ENCODE assay signal across 19 mouse cellular contexts in genomic region chr6:142748057-142748708, GRCm38 (mm10). TPM values are rescaled to one million over a fixed set of nuclear protein-coding genes. Genes with fewer than 3 reads are reported as not detected.
DNase-seq lines count a peak whose midpoint lies in the region; ATAC-seq and TF ChIP-seq lines count a peak whose summit lies in the region.
"Had no signal": no experiment of that assay in that cellular context is flagged by ENCODE, and none has a peak within 500 bp of the region (broad histone marks: within the 10 kb centered on the region; RNA-seq: fewer than 3 reads in every experiment).

No protein-coding gene starts in this region.

- DNase-seq in embryonic facial prominence, embryonic 14.5 days (ENCODE audit: low spot score), result peak; percentile 19
- DNase-seq in embryonic facial prominence, embryonic 10.5 days (ENCODE audit: low spot score), result no peak
- DNase-seq in lung, postnatal 10 days, result peak; percentile 63
- no peak for DNase-seq in lung, adult 2 months
- peak; percentile 29 for DNase-seq in testis, postnatal 10 days (ENCODE audit: low spot score)
- DNase-seq in thymus, postnatal 14 days, result no peak
- no peak for DNase-seq in embryo, embryonic 10.5 days (ENCODE audit: low spot score)
- DNase-seq: cerebellum, adult 9-11 months; gastrocnemius, postnatal 25 days; kidney, postnatal 10 days; spleen, adult 18-20 months; thymus, postnatal 25 days had no signal

- no peak for ATAC-seq in embryonic facial prominence, embryonic 14.5 days (ENCODE audit: low read depth)
- ATAC-seq in heart, embryonic 14.5 days (ENCODE audit: insufficient number of reproducible peaks, insufficient read depth, low FRiP score, low read depth), result no peak
- ATAC-seq: forebrain, embryonic 13.5 days had no signal

- H3K9me3 ChIP-seq in embryonic facial prominence, embryonic 14.5 days (ENCODE audit: control insufficient read depth, low read length), result no peaks in the 10 kb centered on the region; the same call in 1 of the 2 replicates
- H3K9me3 ChIP-seq in embryonic facial prominence, embryonic 10.5 days, result peaks cover 7% of the 10 kb centered on the region; the same call in 1 of the 2 replicates
- H3K9me3 ChIP-seq in heart, embryonic 14.5 days (ENCODE audit: control insufficient read depth, low read length), result no peaks in the 10 kb centered on the region
- H3K9me3 ChIP-seq: embryonic facial prominence, embryonic 12.5 days; forebrain, embryonic 13.5 days; hindbrain, embryonic 15.5 days had no signal

- TF ChIP-seq POLR2A in lung, adult 2 months (IDR thresholded peaks at IDR 0.05; ENCODE audit: borderline replicate concordance, extremely low read depth, low read depth, low read length), result no peak

- H3K27ac ChIP-seq in embryonic facial prominence, embryonic 14.5 days (replicated peaks; ENCODE audit: low read depth, low read length), result no peak overlapping the region
- no peak overlapping the region for H3K27ac ChIP-seq in embryonic facial prominence, embryonic 10.5 days (replicated peaks)
- H3K27ac ChIP-seq in heart, embryonic 14.5 days (replicated peaks in 1 of 2; ENCODE audit: control insufficient read depth in 1 of 2, insufficient read depth in 1 of 2, low read depth in 2 of 2, low read length in 2 of 2), result peak overlapping the region; percentile 56 to 74; a peak in 3 of 4 replicates
- H3K27ac ChIP-seq: embryonic facial prominence, embryonic 12.5 days; forebrain, embryonic 13.5 days; hindbrain, embryonic 15.5 days; left cerebral cortex, adult 2 months had no signal

- no peak overlapping the region for H3K4me3 ChIP-seq in embryonic facial prominence, embryonic 14.5 days (ENCODE audit: low read depth, low read length)
- no peak overlapping the region for H3K4me3 ChIP-seq in embryonic facial prominence, embryonic 10.5 days
- H3K4me3 ChIP-seq in lung, adult 2 months (replicated peaks; ENCODE audit: extremely low read depth, low read depth, low read length), result no peak overlapping the region
- H3K4me3 ChIP-seq in heart, embryonic 14.5 days (ENCODE audit: control insufficient read depth in 1 of 2, insufficient read depth in 1 of 2, low read depth in 1 of 2, low read length in 2 of 2), result no peak overlapping the region
- H3K4me3 ChIP-seq: embryonic facial prominence, embryonic 12.5 days; forebrain, embryonic 13.5 days; hindbrain, embryonic 15.5 days; left cerebral cortex, adult 2 months had no signal

- H3K36me3 ChIP-seq in embryonic facial prominence, embryonic 14.5 days (ENCODE audit: control insufficient read depth, insufficient read depth, low read length), result no peaks in the 10 kb centered on the region
- H3K36me3 ChIP-seq in embryonic facial prominence, embryonic 10.5 days (replicated peaks), result no peaks in the 10 kb centered on the region
- no peaks in the 10 kb centered on the region for H3K36me3 ChIP-seq in heart, embryonic 14.5 days (ENCODE audit: control insufficient read depth, insufficient read depth, low read length)
- H3K36me3 ChIP-seq: embryonic facial prominence, embryonic 12.5 days; hindbrain, embryonic 15.5 days had no signal

- no peak overlapping the region for H3K9ac ChIP-seq in embryonic facial prominence, embryonic 14.5 days (ENCODE audit: low read depth, low read length)
- H3K9ac ChIP-seq in heart, embryonic 14.5 days (ENCODE audit: low read length), result no peak overlapping the region
- H3K9ac ChIP-seq: embryonic facial prominence, embryonic 12.5 days; forebrain, embryonic 13.5 days; hindbrain, embryonic 15.5 days had no signal

- WGBS in embryonic facial prominence, embryonic 14.5 days, result 67% methylated on average over 8 of the region's 8 CpGs
- WGBS in embryonic facial prominence, embryonic 10.5 days, result 83% methylated on average over 8 of the region's 8 CpGs
- 35% methylated on average over 8 of the region's 8 CpGs for WGBS in lung, adult 2 months
- WGBS in heart, embryonic 14.5 days, result 28% methylated on average over 8 of the region's 8 CpGs

- H3K4me1 ChIP-seq in embryonic facial prominence, embryonic 14.5 days (ENCODE audit: control insufficient read depth, insufficient read depth, low read length), result 0 out of 2 replicates have a peak, but pooled peaks cover 5% of the 10 kb centered on the region
- H3K4me1 ChIP-seq in embryonic facial prominence, embryonic 10.5 days, result 0 out of 2 replicates have a peak, but pooled peaks cover 4% of the 10 kb centered on the region
- peaks cover 3% of the 10 kb centered on the region; the same call in 1 of the 2 replicates for H3K4me1 ChIP-seq in lung, adult 2 months (ENCODE audit: control insufficient read depth, insufficient read depth, low read length)
- peaks cover 4 to 11% of the 10 kb centered on the region in 2 experiments for H3K4me1 ChIP-seq in heart, embryonic 14.5 days (ENCODE audit: control insufficient read depth in 2 of 2, insufficient read depth in 2 of 2, low read length in 2 of 2)
- H3K4me1 ChIP-seq: embryonic facial prominence, embryonic 12.5 days; forebrain, embryonic 13.5 days; hindbrain, embryonic 15.5 days had no signal

- H3K4me2 ChIP-seq in embryonic facial prominence, embryonic 14.5 days (ENCODE audit: low read depth, low read length), result no peak overlapping the region
- H3K4me2 ChIP-seq in heart, embryonic 14.5 days (ENCODE audit: low read length), result peak overlapping the region; percentile 24
- H3K4me2 ChIP-seq: embryonic facial prominence, embryonic 12.5 days; forebrain, embryonic 13.5 days; hindbrain, embryonic 15.5 days; liver, embryonic 11.5 days; midbrain, embryonic 11.5 days had no signal

- no peak for TF ChIP-seq CTCF in lung, adult 2 months (IDR thresholded peaks at IDR 0.05; ENCODE audit: insufficient read depth, low read length)

- no peaks in the 10 kb centered on the region for H3K27me3 ChIP-seq in embryonic facial prominence, embryonic 14.5 days (replicated peaks; ENCODE audit: control insufficient read depth, insufficient read depth, low read length)
- H3K27me3 ChIP-seq in embryonic facial prominence, embryonic 10.5 days (replicated peaks; ENCODE audit: low read depth, poor library complexity, severe bottlenecking), result peaks cover 10% of the 10 kb centered on the region
- no peaks in the 10 kb centered on the region for H3K27me3 ChIP-seq in heart, embryonic 14.5 days (ENCODE audit: control insufficient read depth, insufficient read depth, low read length)
- H3K27me3 ChIP-seq: forebrain, embryonic 13.5 days had no signal

RNA-seq across cellular contexts. Expression of gene Cmas, which starts 8.3 kb away (rescaled TPM):
- 95.2 and 95.6 TPM in 2 replicates for polyA plus RNA-seq in embryonic facial prominence, embryonic 14.5 days (2014; fragmentation: Nextera tagmentation; extraction: Ambion mirVana)
- 65.6 and 68.3 TPM in 2 replicates for polyA plus RNA-seq in embryonic facial prominence, embryonic 10.5 days (2016; fragmentation: Nextera tagmentation; extraction: Ambion mirVana)
- 8.4 and 12.3 TPM in 2 replicates for polyA plus RNA-seq in lung, adult 2 months (2012; rRNA removed)
- polyA plus RNA-seq in heart, embryonic 14.5 days (2014; fragmentation: Nextera tagmentation; extraction: Ambion mirVana), result 102 and 104 TPM in 2 replicates

RNA-seq across cellular contexts. Expression of gene Abcc9, which starts 46.1 kb away (rescaled TPM):
- 7.7 and 7.9 TPM in 2 replicates for polyA plus RNA-seq in embryonic facial prominence, embryonic 14.5 days (2014; fragmentation: Nextera tagmentation; extraction: Ambion mirVana)
- 1.4 and 1.5 TPM in 2 replicates for polyA plus RNA-seq in embryonic facial prominence, embryonic 10.5 days (2016; fragmentation: Nextera tagmentation; extraction: Ambion mirVana)
- 2.4 and 4.5 TPM in 2 replicates for polyA plus RNA-seq in lung, adult 2 months (2012; rRNA removed)
- polyA plus RNA-seq in heart, embryonic 14.5 days (2014; fragmentation: Nextera tagmentation; extraction: Ambion mirVana), result 22.9 and 27.1 TPM in 2 replicates

RNA-seq across cellular contexts. Expression of gene Sult6b2, which starts 56.1 kb away (rescaled TPM):
- not detected in 2 replicates for polyA plus RNA-seq in embryonic facial prominence, embryonic 14.5 days (2014; fragmentation: Nextera tagmentation; extraction: Ambion mirVana)
- not detected in 2 replicates for polyA plus RNA-seq in embryonic facial prominence, embryonic 10.5 days (2016; fragmentation: Nextera tagmentation; extraction: Ambion mirVana)
- not detected in 2 replicates for polyA plus RNA-seq in lung, adult 2 months (2012; rRNA removed)
- polyA plus RNA-seq in heart, embryonic 14.5 days (2014; fragmentation: Nextera tagmentation; extraction: Ambion mirVana), result 0.09 TPM in 2 replicates
- polyA plus RNA-seq: embryonic facial prominence, embryonic 12.5 days; forebrain, embryonic 13.5 days; hindbrain, embryonic 15.5 days had no signal

Comparison
In these comparisons a context has a peak if more than half of its experiments do, and no peak if none do; other contexts are left out.
1. DNase-seq: peak in embryonic facial prominence, embryonic 14.5 days (single experiment), lung, postnatal 10 days (single experiment) and testis, postnatal 10 days (single experiment); none in embryonic facial prominence, embryonic 10.5 days (single experiment), lung, adult 2 months (single experiment), thymus, postnatal 14 days (single experiment) and embryo, embryonic 10.5 days (single experiment).
2. H3K27ac ChIP-seq: peak in heart, embryonic 14.5 days (2 of 2); none in embryonic facial prominence, embryonic 14.5 days (single experiment) and embryonic facial prominence, embryonic 10.5 days (single experiment).